Mouse (Mus musculus) liver, embryonic 16.5 days (tissue): Measurements from ENCODE around the gene Capzb. TPM values are rescaled to one million over a fixed set of nuclear protein-coding genes. Genes with fewer than 3 reads are reported as not detected.

Source experiments
- ATAC-seq: fragments of 200-750 bp; cut with Nextera tagmentation; 2 replicates; pipeline ENCODE4 v1.8.0; 2017; ENCODE audit warnings: low read depth, mild to moderate bottlenecking, moderate number of reproducible peaks, moderate library complexity
- H3K27ac ChIP-seq: fragments of 300-500 bp; sonication (generic); 2 replicates; pipeline ENCODE4 v1.5.1; 2014; ENCODE audit warnings: mild to moderate bottlenecking, low read length
- H3K27me3 ChIP-seq: fragments of 300-500 bp; sonication (generic); 2 replicates; pipeline ENCODE4 v1.6.1; 2014; ENCODE audit warnings: low read depth, low read length, mixed read lengths; ENCODE audit not compliant: control insufficient read depth, insufficient read depth
- H3K36me3 ChIP-seq: fragments of 300-500 bp; sonication (generic); 2 replicates; pipeline ENCODE4 v1.6.1; 2014; ENCODE audit warnings: mild to moderate bottlenecking; ENCODE audit not compliant: control insufficient read depth, insufficient read depth
- H3K4me1 ChIP-seq: fragments of 300-500 bp; sonication (generic); 2 replicates; pipeline ENCODE4 v1.6.1; 2014; ENCODE audit warnings: low read depth, low read length, mixed read lengths; ENCODE audit not compliant: control insufficient read depth
- H3K4me2 ChIP-seq: fragments of 300-500 bp; sonication (generic); 2 replicates; pipeline ENCODE4 v1.6.1; 2014; ENCODE audit warnings: low read depth, low read length, mixed read lengths
- H3K4me3 ChIP-seq: fragments of 300-500 bp; sonication (generic); 2 replicates; pipeline ENCODE4 v1.5.1; 2014; ENCODE audit warnings: low read depth, mild to moderate bottlenecking, low read length
- H3K9ac ChIP-seq: fragments of 300-500 bp; sonication (generic); 2 replicates; pipeline ENCODE4 v1.6.1; 2014; ENCODE audit warnings: low read depth, low read length
- H3K9me3 ChIP-seq: fragments of 300-500 bp; sonication (generic); replicated peaks from 2 replicates; pipeline ENCODE4 v1.6.1; 2016; ENCODE audit warnings: low read length; ENCODE audit not compliant: control insufficient read depth
- WGBS: fragments of 180-500 bp; shearing (Covaris S2); extraction: QIAGEN DNeasy Blood & Tissue Kit; methylation state at CpG from one replicate; pipeline ENCODE4 v1.1.7; 2014; ENCODE audit not compliant: insufficient replicate concordance; 5-methylcytosine and 5-hydroxymethylcytosine counted together
- polyA plus RNA-seq: library from polyadenylated mRNA; unstranded; fragments of >200 nt; fragmentation: Nextera tagmentation; extraction: Ambion mirVana; gene quantifications from 2 replicates; pipeline ENCODE4 v1.2.1, GENCODE M21; 2015

Capzb gene
- polyA plus RNA-seq, 1 experiment from 2014 or later, result 135 TPM

DNA sequence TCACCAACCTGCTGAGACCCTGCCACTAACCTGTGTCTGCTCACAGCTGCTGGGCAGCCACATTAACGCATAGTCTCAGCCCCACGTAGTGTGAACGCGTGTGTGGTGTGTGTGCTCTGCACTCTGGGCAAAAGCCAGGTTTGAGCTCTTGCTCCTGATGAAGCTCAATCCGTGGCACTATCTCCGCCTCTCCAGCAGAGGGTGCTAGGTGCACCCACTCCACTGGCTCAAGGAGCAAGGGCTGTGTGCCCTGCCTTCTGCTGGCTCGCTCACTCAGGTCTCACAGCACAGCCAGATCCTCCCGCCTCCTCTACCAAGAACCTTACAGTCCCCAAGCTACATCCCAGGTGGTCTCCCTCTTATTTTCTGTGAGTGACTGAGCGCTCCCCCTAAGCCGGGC lies 96.3 kb downstream of the Capzb start:
- Histone ChIP-seq H3K9ac (no peak overlapping the region), H3K27me3 (no peaks in the 10 kb centered on the region), H3K4me2 (no peak overlapping the region), H3K27ac (no peak overlapping the region), H3K4me1 (no peaks in the 10 kb centered on the region), H3K4me3 (no peak overlapping the region), H3K9me3 (no peaks in the 10 kb centered on the region), H3K36me3 (no peaks in the 10 kb centered on the region; the same call in none of the 2 replicates)
- ATAC-seq, result peak; percentile 30
- WGBS, result 63% methylated on average over 10 of the region's 10 CpGs

DNA sequence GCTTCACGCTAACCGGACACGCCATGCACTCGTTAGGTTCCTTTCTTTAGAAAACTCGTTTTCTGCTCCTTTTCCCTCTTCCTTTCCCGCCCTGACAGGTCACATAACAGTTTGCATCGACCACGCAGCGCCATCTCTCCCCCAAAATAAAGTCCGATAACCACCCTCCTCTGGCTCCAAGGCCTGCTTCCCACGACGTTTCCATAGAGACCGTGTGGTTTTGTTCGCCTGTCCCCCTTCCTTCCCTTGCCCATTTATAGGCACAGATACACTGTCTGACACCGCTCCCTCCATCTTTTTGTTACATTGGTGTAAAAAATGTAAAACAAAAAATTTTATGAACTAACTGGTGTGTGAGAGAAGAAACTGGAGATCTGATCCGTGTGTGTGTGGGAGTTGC lies 98.4 kb downstream of the Capzb start:
- H3K9ac ChIP-seq, result no peak overlapping the region
- no peaks in the 10 kb centered on the region for H3K9me3 ChIP-seq
- no peaks in the 10 kb centered on the region; the same call in none of the 2 replicates for H3K36me3 ChIP-seq
- no peaks in the 10 kb centered on the region for H3K27me3 ChIP-seq
- H3K4me2 ChIP-seq, result no peak overlapping the region
- no peak overlapping the region for H3K27ac ChIP-seq
- no peaks in the 10 kb centered on the region for H3K4me1 ChIP-seq
- ATAC-seq, result no peak
- WGBS, result 73% methylated on average over 16 of the region's 16 CpGs
- no peak overlapping the region for H3K4me3 ChIP-seq

DNA sequence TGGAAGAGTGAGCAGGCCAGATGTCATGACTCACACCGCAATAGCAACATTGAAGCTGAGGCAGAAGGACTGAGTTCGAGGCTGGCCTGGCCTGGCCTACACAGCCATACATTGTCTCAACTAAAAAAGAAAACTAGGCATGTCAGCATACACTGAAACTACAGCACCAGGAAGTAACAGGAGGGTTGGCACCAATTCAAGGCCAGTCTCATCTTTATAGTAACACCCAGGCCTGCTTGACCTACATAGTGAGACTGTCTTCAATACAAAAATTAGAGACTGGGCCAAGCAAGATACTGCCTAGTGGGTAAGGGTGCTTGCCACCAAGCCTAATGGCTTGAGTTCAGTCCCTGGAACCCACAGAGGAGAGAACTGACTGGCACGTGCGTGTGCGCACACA lies 99.3 kb downstream of the Capzb start:
- 90% methylated on average over 5 of the region's 5 CpGs for WGBS
- ATAC-seq, result no peak
- no peak overlapping the region for H3K4me3 ChIP-seq

DNA sequence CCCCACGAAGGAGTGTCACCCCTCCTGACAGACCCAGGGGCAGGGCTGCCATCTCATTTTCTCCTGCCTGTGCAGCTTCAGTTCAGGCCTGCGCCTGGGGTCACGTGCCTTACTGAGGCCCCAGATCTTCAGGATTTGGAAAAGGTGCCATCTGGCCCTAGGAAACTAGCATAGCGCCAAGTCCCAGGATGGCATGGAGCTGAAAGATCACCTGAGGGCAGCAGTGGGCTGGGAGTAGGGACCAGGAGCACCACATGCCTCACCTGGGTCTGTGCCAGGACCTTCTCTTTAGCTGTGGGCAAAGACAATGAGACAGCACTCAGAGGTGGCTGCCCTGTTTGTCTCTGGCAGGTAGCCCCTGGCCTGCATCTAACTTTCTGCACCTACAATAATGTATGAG lies 104.9 kb downstream of the Capzb start:
- no peak overlapping the region for H3K27ac ChIP-seq
- WGBS, result 72% methylated on average over 4 of the region's 4 CpGs

More for the DNA sequence above, 99.3 kb downstream of the Capzb start:
- Histone ChIP-seq H3K27ac (no peak overlapping the region), H3K4me2 (no peak overlapping the region), H3K9me3 (no peaks in the 10 kb centered on the region), H3K36me3 (no peaks in the 10 kb centered on the region; the same call in none of the 2 replicates), H3K9ac (no peak overlapping the region), H3K27me3 (no peaks in the 10 kb centered on the region), H3K4me1 (no peaks in the 10 kb centered on the region)

DNA sequence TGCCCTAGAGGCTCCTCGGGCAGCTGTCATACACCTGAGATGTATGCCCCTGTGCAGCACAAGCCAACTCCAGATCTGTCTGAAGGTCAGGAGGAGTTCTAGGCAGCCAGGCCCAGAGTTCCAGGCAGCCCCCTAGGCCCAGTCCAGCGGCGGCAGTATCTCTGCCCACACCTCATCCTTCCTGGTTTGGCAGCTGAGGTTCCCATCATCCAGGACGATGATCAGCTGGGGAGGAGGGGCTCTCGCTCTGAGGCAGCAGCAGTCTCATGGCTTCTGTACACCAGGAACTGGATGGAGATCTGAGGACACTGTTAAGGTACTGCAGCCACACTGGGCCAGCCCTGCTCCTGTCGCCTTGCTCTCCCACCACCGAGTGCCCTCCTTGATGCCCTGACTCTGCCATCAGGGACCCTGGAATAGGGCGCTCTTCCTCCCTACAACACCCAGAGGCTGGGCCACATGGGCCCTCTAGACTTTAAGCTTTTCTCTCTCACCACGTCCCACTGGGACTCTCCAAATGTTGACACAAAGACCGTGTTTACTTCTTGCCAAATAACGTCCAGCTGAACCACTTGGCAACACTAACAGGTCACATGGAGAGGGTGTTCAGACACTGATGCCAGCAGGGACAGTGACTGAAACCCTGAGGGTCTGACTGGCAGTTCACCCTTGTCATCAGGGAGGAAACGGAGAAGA lies 106.1 kb downstream of the Capzb start:
- H3K27ac ChIP-seq, result peak overlapping the region; percentile 60
- H3K36me3 ChIP-seq, result no peaks in the 10 kb centered on the region; the same call in 1 of the 2 replicates
- H3K4me1 ChIP-seq, result peaks cover 3% of the 10 kb centered on the region
- H3K4me2 ChIP-seq, result no peak overlapping the region
- no peak overlapping the region for H3K4me3 ChIP-seq
- WGBS, result 63% methylated on average over 12 of the region's 12 CpGs
- no peaks in the 10 kb centered on the region for H3K27me3 ChIP-seq
- no peaks in the 10 kb centered on the region for H3K9me3 ChIP-seq
- ATAC-seq, result peak; percentile 68
- no peak overlapping the region for H3K9ac ChIP-seq

More for the DNA sequence above, 104.9 kb downstream of the Capzb start:
- H3K36me3 ChIP-seq, result no peaks in the 10 kb centered on the region; the same call in 1 of the 2 replicates
- no peak for ATAC-seq
- no peak overlapping the region for H3K4me3 ChIP-seq
- no peaks in the 10 kb centered on the region for H3K27me3 ChIP-seq
- no peak overlapping the region for H3K9ac ChIP-seq
- H3K9me3 ChIP-seq, result no peaks in the 10 kb centered on the region
- H3K4me2 ChIP-seq, result no peak overlapping the region
- H3K4me1 ChIP-seq, result peaks cover 3% of the 10 kb centered on the region

DNA sequence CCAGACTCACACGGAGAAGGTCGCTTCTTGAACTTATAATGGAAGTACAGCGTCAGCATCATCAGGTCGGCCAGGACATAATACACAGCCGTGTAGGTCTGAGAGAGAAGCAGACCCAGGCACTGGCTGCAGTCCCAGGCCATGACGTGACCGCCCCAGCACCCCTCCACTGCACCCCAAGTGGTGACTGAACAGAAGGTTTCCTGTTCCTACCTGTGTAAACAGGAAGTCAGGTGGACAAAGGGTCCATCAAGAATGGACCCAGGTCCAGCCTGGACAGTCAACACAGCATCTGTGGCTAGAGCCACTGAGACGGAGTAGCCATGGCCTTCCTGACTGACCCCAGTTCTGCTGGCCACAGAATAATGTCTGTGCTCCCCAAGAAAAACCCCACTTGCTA lies 109.1 kb downstream of the Capzb start:
- Histone ChIP-seq H3K36me3 (no peaks in the 10 kb centered on the region; the same call in 1 of the 2 replicates), H3K27ac (no peak overlapping the region), H3K27me3 (no peaks in the 10 kb centered on the region), H3K9me3 (no peaks in the 10 kb centered on the region), H3K4me3 (no peak overlapping the region), H3K9ac (no peak overlapping the region), H3K4me1 (peaks cover 3% of the 10 kb centered on the region), H3K4me2 (no peak overlapping the region)
- ATAC-seq, result peak; percentile 76
- WGBS, result 66% methylated on average over 8 of the region's 8 CpGs

DNA sequence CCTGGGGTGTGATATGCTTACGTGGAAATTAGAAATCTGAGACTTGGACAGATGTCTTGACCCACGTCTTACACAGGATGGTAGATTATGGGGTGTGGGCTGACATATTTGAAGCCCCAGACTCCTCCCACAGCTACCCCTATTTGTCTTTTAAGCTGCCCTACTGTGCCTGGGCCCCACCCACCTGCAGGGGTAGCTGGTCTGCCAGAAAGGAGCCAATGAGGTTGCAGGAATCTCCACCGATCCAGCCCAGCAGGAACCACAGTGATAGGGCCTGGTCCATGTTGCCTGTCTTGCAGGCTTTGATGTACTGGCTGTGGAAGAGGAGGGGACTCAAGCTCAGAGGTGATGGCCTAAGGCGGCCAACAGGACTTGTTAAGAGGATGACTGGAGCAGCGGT lies 109.5 kb downstream of the Capzb start:
- Histone ChIP-seq H3K4me3 (no peak overlapping the region), H3K4me2 (no peak overlapping the region), H3K27me3 (no peaks in the 10 kb centered on the region), H3K36me3 (no peaks in the 10 kb centered on the region; the same call in 1 of the 2 replicates), H3K4me1 (peaks cover 3% of the 10 kb centered on the region), H3K27ac (no peak overlapping the region), H3K9ac (no peak overlapping the region), H3K9me3 (no peaks in the 10 kb centered on the region)
- no peak for ATAC-seq
- WGBS, result 67% methylated on average over 5 of the region's 5 CpGs

DNA sequence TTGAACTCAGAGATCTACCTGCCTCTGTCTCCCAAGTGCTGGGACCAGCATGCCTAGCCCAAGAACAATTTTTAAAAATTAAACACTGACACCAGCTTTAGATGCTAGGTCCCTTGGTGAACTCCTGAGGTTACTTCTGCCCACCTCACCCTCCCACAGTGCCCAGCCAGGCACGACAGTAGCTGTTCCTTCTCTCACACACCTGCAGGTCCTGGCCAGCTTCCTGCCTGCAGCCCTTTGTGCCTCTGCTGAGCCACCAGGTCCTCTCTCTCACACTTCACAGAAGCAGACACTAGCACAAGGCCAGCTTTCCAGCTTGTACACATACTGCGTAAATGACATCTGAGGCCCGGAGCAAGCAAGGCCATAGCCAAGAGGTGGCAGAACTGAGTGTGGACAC lies 112.8 kb downstream of the Capzb start:
- Histone ChIP-seq H3K4me2 (no peak overlapping the region), H3K4me1 (peaks cover 9% of the 10 kb centered on the region), H3K9me3 (no peaks in the 10 kb centered on the region), H3K27me3 (no peaks in the 10 kb centered on the region), H3K9ac (no peak overlapping the region), H3K36me3 (no peaks in the 10 kb centered on the region; the same call in 1 of the 2 replicates), H3K27ac (no peak overlapping the region), H3K4me3 (no peak overlapping the region)
- 88% methylated on average over 3 of the region's 3 CpGs for WGBS
- no peak for ATAC-seq

DNA sequence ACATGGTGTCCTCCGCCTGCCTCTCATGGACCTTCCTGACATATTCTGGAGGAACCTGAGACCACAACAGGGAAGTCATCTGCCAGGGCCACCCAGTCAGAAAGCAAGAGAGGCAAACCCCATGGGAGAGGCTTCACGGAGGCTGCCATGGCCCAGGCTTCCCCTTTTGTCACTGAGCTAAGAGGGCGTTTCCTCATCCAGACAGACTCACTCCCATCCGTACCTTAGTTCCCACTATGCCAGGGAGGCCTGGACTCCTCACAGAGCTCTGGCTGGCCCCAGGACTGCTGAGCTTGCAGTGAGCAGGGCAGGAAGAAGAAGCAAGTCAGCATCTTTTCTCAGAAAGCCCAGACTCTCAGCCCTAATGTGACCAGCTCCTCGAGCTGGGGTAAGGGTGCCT lies 115.2 kb downstream of the Capzb start:
- 40% methylated on average over 5 of the region's 5 CpGs for WGBS
- H3K9ac ChIP-seq, result no peak overlapping the region
- no peaks in the 10 kb centered on the region for H3K9me3 ChIP-seq
- no peaks in the 10 kb centered on the region for H3K27me3 ChIP-seq
- H3K36me3 ChIP-seq, result no peaks in the 10 kb centered on the region
- ATAC-seq, result no peak
- no peak overlapping the region for H3K4me2 ChIP-seq
- no peak overlapping the region for H3K27ac ChIP-seq
- H3K4me3 ChIP-seq, result no peak overlapping the region
- peaks cover 24% of the 10 kb centered on the region for H3K4me1 ChIP-seq
